Mouse (Mus musculus) liver, embryonic 14 days (tissue): ENCODE data around the gene Cox5a. TPM values are rescaled to one million over a fixed set of nuclear protein-coding genes. Genes with fewer than 3 reads are reported as not detected.

Experiments used
- polyA plus RNA-seq: library from polyadenylated mRNA; depleted of rRNA; stranded (reverse); fragments of >200 nt; gene quantifications from 2 replicates; pipeline ENCODE4 v1.2.3, GENCODE M21; 2012; rRNA removed

The Cox5a gene
- 109 and 132 TPM in 2 replicates for polyA plus RNA-seq

GRCm38 (mm10) chr9:57521056-57521911 is at the start of gene Cox5a:
TSS of gene Cox5a (plus strand) at chr9:57521274.

GRCm38 (mm10) chr9:57503622-57504380 is 17.3 kb upstream of the Cox5a start, which contains the start of gene Rpp25:
TSS of gene Rpp25 (plus strand) at chr9:57504026.

GRCm38 (mm10) chr9:57537044-57537727 is 16.1 kb downstream of the Cox5a start, which contains the start of gene Fam219b:
TSS of gene Fam219b (plus strand) at chr9:57537528.

GRCm38 (mm10) chr9:57552139-57552887 is 31.2 kb downstream of the Cox5a start, which contains the start of gene Mpi:
TSS of gene Mpi (minus strand) at chr9:57552763.

GRCm38 (mm10) chr9:57560861-57561710 is 40.0 kb downstream of the Cox5a start, which contains the start of gene Scamp2:
TSS of gene Scamp2 (plus strand) at chr9:57560943.

Other genes with a start within 250 kb of the Cox5a start
- 7.3 and 10.2 TPM in 2 replicates for gene Ppcdc, start 81.2 kb upstream of the Cox5a start, polyA plus RNA-seq
- gene Scamp5, start 53.2 kb upstream of the Cox5a start, polyA plus RNA-seq, result 6.9 and 9.7 TPM in 2 replicates
- gene Rpp25, start 17.2 kb upstream of the Cox5a start, polyA plus RNA-seq, result 0.17 and 0.33 TPM in 2 replicates
- gene Fam219b, start 16.3 kb downstream of the Cox5a start, polyA plus RNA-seq, result 3.4 TPM in 2 replicates
- gene Mpi, start 31.5 kb downstream of the Cox5a start, polyA plus RNA-seq, result 8.5 and 9.4 TPM in 2 replicates
- 12.8 and 15.4 TPM in 2 replicates for gene Scamp2, start 39.7 kb downstream of the Cox5a start, polyA plus RNA-seq
- 3.5 and 3.6 TPM in 2 replicates for gene Ulk3, start 68.2 kb downstream of the Cox5a start, polyA plus RNA-seq
- gene Cplx3, start 85.0 kb downstream of the Cox5a start, polyA plus RNA-seq, result not detected in 2 replicates
- 0.01 TPM in 1 of 2 replicates, not detected in the other for gene Lman1l, start 99.5 kb downstream of the Cox5a start, polyA plus RNA-seq
- gene Csk, start 132.4 kb downstream of the Cox5a start, polyA plus RNA-seq, result 24.7 and 27.4 TPM in 2 replicates
- 0.08 TPM in 2 replicates for gene Cyp1a2, start 162.4 kb downstream of the Cox5a start, polyA plus RNA-seq
- gene Cyp1a1, start 166.7 kb downstream of the Cox5a start, polyA plus RNA-seq, result 0.12 TPM in 2 replicates
- 6.1 and 7.4 TPM in 2 replicates for gene Edc3, start 187.3 kb downstream of the Cox5a start, polyA plus RNA-seq
- gene Clk3, start 244.6 kb downstream of the Cox5a start, polyA plus RNA-seq, result 116 and 134 TPM in 2 replicates